ENCODE assay signal across 12 mouse cellular contexts in genomic region chr9:71303594-71303993, GRCm38 (mm10).
DNase-seq lines count a peak whose midpoint lies in the region; TF ChIP-seq lines count a peak whose summit lies in the region.
"Had no signal": no experiment of that assay in that cellular context is flagged by ENCODE, and none has a peak within 500 bp of the region (broad histone marks: within the 10 kb centered on the region; RNA-seq: fewer than 3 reads in every experiment).

No protein-coding gene starts in this region.

- H3K9ac ChIP-seq in heart, adult 2 months (ENCODE audit: low read depth, low read length): no peak overlapping the region
- H3K9ac ChIP-seq: liver, embryonic 13.5 days had no signal

- TF ChIP-seq EP300 in heart, adult 2 months (IDR thresholded peaks at IDR 0.05; ENCODE audit: insufficient read depth, low read depth, low read length): no peak

- H3K79me2 ChIP-seq in heart, adult 2 months (replicated peaks; ENCODE audit: control insufficient read depth, insufficient read depth, low read length): no peaks in the 10 kb centered on the region

- no peak for DNase-seq in heart, adult 2 months
- no peak for DNase-seq in heart, adult 18-20 months
- DNase-seq in thymus, adult 2 months: peak; percentile 3
- DNase-seq in thymus, adult 18-20 months: no peak
- DNase-seq in cerebellum, adult 18-20 months: no peak
- no peak for DNase-seq in cerebellum, postnatal 4 days (ENCODE audit: low spot score in 2 of 2)
- DNase-seq in cerebellum, adult 11 months: no peak
- DNase-seq: cerebellum, adult 9-10 months; heart, postnatal 36 days; kidney, postnatal 4 days; liver, embryonic 13.5 days had no signal

- H3K27me3 ChIP-seq in heart, adult 2 months (ENCODE audit: control insufficient read depth, insufficient read depth, low read length): no peaks in the 10 kb centered on the region
- no peaks in the 10 kb centered on the region for H3K27me3 ChIP-seq in thymus, adult 2 months (ENCODE audit: control insufficient read depth, insufficient read depth, low read length)
- H3K27me3 ChIP-seq: liver, embryonic 13.5 days had no signal

- H3K36me3 ChIP-seq in heart, adult 2 months (ENCODE audit: control insufficient read depth, insufficient read depth, low read length): no peaks in the 10 kb centered on the region
- no peaks in the 10 kb centered on the region for H3K36me3 ChIP-seq in thymus, adult 2 months (ENCODE audit: control insufficient read depth, insufficient read depth, low read length)
- H3K36me3 ChIP-seq: liver, embryonic 13.5 days had no signal

- peak; percentile 35 for TF ChIP-seq CTCF in heart, adult 2 months (IDR thresholded peaks at IDR 0.05)
- no peak for TF ChIP-seq CTCF in thymus, adult 2 months (IDR thresholded peaks at IDR 0.05; ENCODE audit: borderline replicate concordance, control insufficient read depth, extremely low read depth, insufficient read depth, low read length, poor library complexity)
- peak; percentile 8; the same call in 1 of the 2 replicates for TF ChIP-seq CTCF in bone marrow, adult 2 months (IDR thresholded peaks at IDR 0.05; ENCODE audit: control insufficient read depth, insufficient read depth, low read length)

- H3K4me3 ChIP-seq in heart, adult 2 months: no peak overlapping the region
- H3K4me3 ChIP-seq in thymus, adult 2 months (ENCODE audit: control insufficient read depth, insufficient read depth, low read length): no peak overlapping the region
- no peak overlapping the region for H3K4me3 ChIP-seq in bone marrow, adult 2 months (replicated peaks; ENCODE audit: control insufficient read depth, low read depth, low read length)
- H3K4me3 ChIP-seq: liver, embryonic 13.5 days had no signal

- no peak overlapping the region for H3K27ac ChIP-seq in heart, adult 2 months
- no peak overlapping the region for H3K27ac ChIP-seq in thymus, adult 2 months (ENCODE audit: control insufficient read depth, insufficient read depth, low read length)
- H3K27ac ChIP-seq in bone marrow, adult 2 months (ENCODE audit: control insufficient read depth, insufficient read depth, low read depth, low read length, poor library complexity): no peak overlapping the region
- H3K27ac ChIP-seq: liver, embryonic 13.5 days had no signal

- TF ChIP-seq POLR2A in heart, adult 2 months (IDR thresholded peaks at IDR 0.05; ENCODE audit: insufficient read depth, low read depth, low read length): no peak
- TF ChIP-seq POLR2A in thymus, adult 2 months (IDR thresholded peaks at IDR 0.05; ENCODE audit: control insufficient read depth, extremely low read depth, insufficient read depth, low read length, poor library complexity): no peak
- no peak for TF ChIP-seq POLR2A in bone marrow, adult 2 months (IDR thresholded peaks at IDR 0.05; ENCODE audit: borderline replicate concordance, control insufficient read depth, low read depth, low read length)

- WGBS in heart, adult 2 months: 47% methylated on average over 2 of the region's 2 CpGs
- 58% methylated on average over 2 of the region's 2 CpGs for WGBS in thymus, adult 2 months
- WGBS in bone marrow, adult 2 months: 53% methylated on average over 2 of the region's 2 CpGs

- no peaks in the 10 kb centered on the region for H3K4me1 ChIP-seq in heart, adult 2 months (ENCODE audit: control insufficient read depth, insufficient read depth, low read length)
- H3K4me1 ChIP-seq in thymus, adult 2 months (replicated peaks; ENCODE audit: control insufficient read depth, insufficient read depth, low read length): no peaks in the 10 kb centered on the region
- no peaks in the 10 kb centered on the region; the same call in 1 of the 2 replicates for H3K4me1 ChIP-seq in bone marrow, adult 2 months (ENCODE audit: control insufficient read depth, insufficient read depth, low read length)
- H3K4me1 ChIP-seq: liver, embryonic 13.5 days had no signal

- intact Hi-C loops in heart, adult 2 months (cut with DNase I): no loop called here
